8 mouse cellular contexts compared by ENCODE assay signal in genomic region chr12:110695676-110696171, GRCm38 (mm10). TPM values are rescaled to one million over a fixed set of nuclear protein-coding genes. Genes with fewer than 3 reads are reported as not detected.
DNase-seq lines count a peak whose midpoint lies in the region; ATAC-seq and TF ChIP-seq lines count a peak whose summit lies in the region.

No protein-coding gene starts in this region.

- H3K27me3 ChIP-seq in kidney, adult 2 months (replicated peaks; ENCODE audit: control insufficient read depth, insufficient read depth, low read length) = no peaks in the 10 kb centered on the region
- no peaks in the 10 kb centered on the region for H3K27me3 ChIP-seq in limb, embryonic 12.5 days
- no peaks in the 10 kb centered on the region for H3K27me3 ChIP-seq in midbrain, embryonic 11.5 days (ENCODE audit: control insufficient read depth, insufficient read depth, low read length)
- H3K27me3 ChIP-seq in stomach, postnatal 0 days (ENCODE audit: control insufficient read depth, insufficient read depth, low read length) = no peaks in the 10 kb centered on the region

- ATAC-seq in limb, embryonic 12.5 days (ENCODE audit: insufficient number of reproducible peaks, insufficient read depth, low FRiP score, low TSS enrichment, low read depth) = peak; percentile 7; the same call in 1 of the 2 replicates
- peak; percentile 49 for ATAC-seq in midbrain, embryonic 11.5 days (ENCODE audit: low FRiP score)
- peak; percentile 49 for ATAC-seq in stomach, postnatal 0 days (ENCODE audit: low FRiP score, low TSS enrichment)

- DNase-seq in 3T3-L1 (ENCODE audit: low read depth, low spot score) (peak; percentile 58), adipocyte (ENCODE audit: low spot score) (peak; percentile 52)
- DNase-seq in embryo, embryonic 10 days (ENCODE audit: low spot score) = peak; percentile 72
- DNase-seq in gastrocnemius, postnatal 4 days (ENCODE audit: low spot score in 2 of 2) = peak; percentile 37 to 56
- DNase-seq in kidney, adult 2 months = peak; percentile 49
- peak; percentile 95 for DNase-seq in midbrain, embryonic 11.5 days (ENCODE audit: low spot score, missing footprints)
- DNase-seq in stomach, postnatal 0 days (ENCODE audit: low spot score) = peak; percentile 56

- TF ChIP-seq EP300 in stomach, postnatal 0 days (optimal IDR thresholded peaks at IDR 0.05) = no peak

- WGBS in kidney, adult 2 months = under 1% methylated on average over 55 of the region's 55 CpGs
- under 1% methylated on average over 55 of the region's 55 CpGs for WGBS in limb, embryonic 12.5 days
- under 1% methylated on average over 53 of the region's 55 CpGs for WGBS in midbrain, embryonic 11.5 days
- under 1% methylated on average over 30 of the region's 55 CpGs for WGBS in stomach, postnatal 0 days

- peak overlapping the region; percentile 71 for H3K27ac ChIP-seq in kidney, adult 2 months (ENCODE audit: insufficient read depth, low read depth, low read length)
- H3K27ac ChIP-seq in limb, embryonic 12.5 days = peak overlapping the region; percentile 94
- peak overlapping the region; percentile 90 for H3K27ac ChIP-seq in midbrain, embryonic 11.5 days (ENCODE audit: low read depth, low read length)
- peak overlapping the region; percentile 96 for H3K27ac ChIP-seq in stomach, postnatal 0 days (replicated peaks)

- TF ChIP-seq POLR2A in kidney, adult 2 months (IDR thresholded peaks at IDR 0.05; ENCODE audit: low read depth, low read length) = no peak

- no peak for TF ChIP-seq CTCF in kidney, adult 2 months (conservative IDR thresholded peaks at IDR 0.05; ENCODE audit: insufficient read depth, insufficient read length, low read depth, low read length)
- TF ChIP-seq CTCF in stomach, postnatal 0 days (IDR thresholded peaks at IDR 0.05; ENCODE audit: low read depth) = no peak

- peaks cover 7% of the 10 kb centered on the region for H3K36me3 ChIP-seq in kidney, adult 2 months (ENCODE audit: control insufficient read depth, insufficient read depth, low read length)
- peaks cover 32% of the 10 kb centered on the region for H3K36me3 ChIP-seq in limb, embryonic 12.5 days
- peaks cover 13% of the 10 kb centered on the region; the same call in 1 of the 2 replicates for H3K36me3 ChIP-seq in midbrain, embryonic 11.5 days (ENCODE audit: control insufficient read depth, insufficient read depth, low read length)
- H3K36me3 ChIP-seq in stomach, postnatal 0 days (ENCODE audit: control insufficient read depth, insufficient read depth, low read length) = peaks cover 9% of the 10 kb centered on the region

- H3K9ac ChIP-seq in limb, embryonic 12.5 days (replicated peaks) = peak overlapping the region; percentile 98
- H3K9ac ChIP-seq in midbrain, embryonic 11.5 days (ENCODE audit: low read length) = peak overlapping the region; percentile 99
- H3K9ac ChIP-seq in stomach, postnatal 0 days (ENCODE audit: low read length) = peak overlapping the region; percentile 96

- H3K9me3 ChIP-seq in limb, embryonic 12.5 days = no peaks in the 10 kb centered on the region
- H3K9me3 ChIP-seq in midbrain, embryonic 11.5 days (ENCODE audit: control insufficient read depth, low read length) = no peaks in the 10 kb centered on the region
- no peaks in the 10 kb centered on the region for H3K9me3 ChIP-seq in stomach, postnatal 0 days (ENCODE audit: control insufficient read depth, low read length)

- peak overlapping the region; percentile 66 for H3K4me2 ChIP-seq in limb, embryonic 12.5 days
- H3K4me2 ChIP-seq in midbrain, embryonic 11.5 days = peak overlapping the region; percentile 62
- H3K4me2 ChIP-seq in stomach, postnatal 0 days (replicated peaks; ENCODE audit: low read depth) = peak overlapping the region; percentile 62

- peak overlapping the region; percentile 87 for H3K4me3 ChIP-seq in kidney, adult 2 months (ENCODE audit: insufficient read depth, low read depth, low read length)
- H3K4me3 ChIP-seq in limb, embryonic 12.5 days (replicated peaks) = peak overlapping the region; percentile 99
- peak overlapping the region; percentile 99 for H3K4me3 ChIP-seq in midbrain, embryonic 11.5 days (ENCODE audit: low read depth, low read length)
- peak overlapping the region; percentile 100 for H3K4me3 ChIP-seq in stomach, postnatal 0 days (ENCODE audit: low read depth, low read length)

- H3K4me1 ChIP-seq in kidney, adult 2 months (ENCODE audit: control insufficient read depth, insufficient read depth, low read length) = peaks cover 6% of the 10 kb centered on the region; the same call in 1 of the 2 replicates
- peaks cover 11% of the 10 kb centered on the region for H3K4me1 ChIP-seq in limb, embryonic 12.5 days (replicated peaks)
- H3K4me1 ChIP-seq in midbrain, embryonic 11.5 days (ENCODE audit: control insufficient read depth, insufficient read depth, low read length) = peaks cover 9% of the 10 kb centered on the region
- peaks cover 2% of the 10 kb centered on the region; the same call in 1 of the 2 replicates for H3K4me1 ChIP-seq in stomach, postnatal 0 days (replicated peaks; ENCODE audit: control insufficient read depth, insufficient read depth)

RNA-seq across cellular contexts. Expression of gene Hsp90aa1, which starts 6.8 kb away (rescaled TPM):
- total RNA-seq in gastrocnemius, postnatal 4 days (2021) = 100 to 1,000 TPM; 127 to 147 TPM
- polyA plus RNA-seq in kidney, adult 2 months (2012; rRNA removed) = 95.6 and 115 TPM in 2 replicates
- polyA plus RNA-seq in limb, embryonic 12.5 days (2016; fragmentation: Nextera tagmentation; extraction: Ambion mirVana) = 833 and 848 TPM in 2 replicates
- polyA plus RNA-seq in midbrain, embryonic 11.5 days (2014; fragmentation: Nextera tagmentation; extraction: Ambion mirVana) = 1,541 and 1,584 TPM in 2 replicates
- polyA plus RNA-seq in stomach, postnatal 0 days (2015; fragmentation: Nextera tagmentation; extraction: Ambion mirVana) = 286 and 326 TPM in 2 replicates

RNA-seq across cellular contexts. Expression of gene 1700001K19Rik, which starts 13.3 kb away (rescaled TPM):
- total RNA-seq in gastrocnemius, postnatal 4 days (2021) = not detected
- polyA plus RNA-seq in kidney, adult 2 months (2012; rRNA removed) = not detected in 2 replicates
- not detected in 2 replicates for polyA plus RNA-seq in limb, embryonic 12.5 days (2016; fragmentation: Nextera tagmentation; extraction: Ambion mirVana)
- 0.14 and 0.34 TPM in 2 replicates for polyA plus RNA-seq in midbrain, embryonic 11.5 days (2014; fragmentation: Nextera tagmentation; extraction: Ambion mirVana)
- not detected in 2 replicates for polyA plus RNA-seq in stomach, postnatal 0 days (2015; fragmentation: Nextera tagmentation; extraction: Ambion mirVana)

RNA-seq across cellular contexts. Expression of gene Wdr20, which starts 42.0 kb away (rescaled TPM):
- total RNA-seq in gastrocnemius, postnatal 4 days (2021) = 10 to 100 TPM; 24.6 to 34.2 TPM
- polyA plus RNA-seq in kidney, adult 2 months (2012; rRNA removed) = 24.0 and 24.5 TPM in 2 replicates
- 30.2 and 33.5 TPM in 2 replicates for polyA plus RNA-seq in limb, embryonic 12.5 days (2016; fragmentation: Nextera tagmentation; extraction: Ambion mirVana)
- 22.9 and 24.7 TPM in 2 replicates for polyA plus RNA-seq in midbrain, embryonic 11.5 days (2014; fragmentation: Nextera tagmentation; extraction: Ambion mirVana)
- 12.8 and 14.0 TPM in 2 replicates for polyA plus RNA-seq in stomach, postnatal 0 days (2015; fragmentation: Nextera tagmentation; extraction: Ambion mirVana)

Comparison
In these comparisons a context has a peak if more than half of its experiments do, and no peak if none do; other contexts are left out.
1. Peak in every context shown above with its lines: DNase-seq, ATAC-seq, H3K4me3 ChIP-seq and H3K27ac ChIP-seq.